Mouse (Mus musculus) left cerebral cortex, postnatal 4 days (tissue): Measurements from ENCODE around the gene Arrdc2. TPM values are rescaled to one million over a fixed set of nuclear protein-coding genes. Genes with fewer than 3 reads are reported as not detected.
A peak's percentile ranks its signal among the peaks of the same experiment; 100 is the strongest.

Experiments used
- DNase-seq: peaks from one replicate; pipeline ENCODE4 v3.0.0-alpha.2; 2022
- intact Hi-C: fragments of 180-260 bp; cut with DNase I; formaldehyde crosslinking; loops from one replicate; pipeline ENCODE4 v1.15.1; 2025
- total RNA-seq, 2 experiments: library from RNA; stranded (reverse); gene quantifications; 2 replicates each; pipeline ENCODE4 v1.2.3; 2021

Arrdc2 gene
- 10 to 100 TPM; 13.0 to 14.9 TPM for total RNA-seq

DNA sequence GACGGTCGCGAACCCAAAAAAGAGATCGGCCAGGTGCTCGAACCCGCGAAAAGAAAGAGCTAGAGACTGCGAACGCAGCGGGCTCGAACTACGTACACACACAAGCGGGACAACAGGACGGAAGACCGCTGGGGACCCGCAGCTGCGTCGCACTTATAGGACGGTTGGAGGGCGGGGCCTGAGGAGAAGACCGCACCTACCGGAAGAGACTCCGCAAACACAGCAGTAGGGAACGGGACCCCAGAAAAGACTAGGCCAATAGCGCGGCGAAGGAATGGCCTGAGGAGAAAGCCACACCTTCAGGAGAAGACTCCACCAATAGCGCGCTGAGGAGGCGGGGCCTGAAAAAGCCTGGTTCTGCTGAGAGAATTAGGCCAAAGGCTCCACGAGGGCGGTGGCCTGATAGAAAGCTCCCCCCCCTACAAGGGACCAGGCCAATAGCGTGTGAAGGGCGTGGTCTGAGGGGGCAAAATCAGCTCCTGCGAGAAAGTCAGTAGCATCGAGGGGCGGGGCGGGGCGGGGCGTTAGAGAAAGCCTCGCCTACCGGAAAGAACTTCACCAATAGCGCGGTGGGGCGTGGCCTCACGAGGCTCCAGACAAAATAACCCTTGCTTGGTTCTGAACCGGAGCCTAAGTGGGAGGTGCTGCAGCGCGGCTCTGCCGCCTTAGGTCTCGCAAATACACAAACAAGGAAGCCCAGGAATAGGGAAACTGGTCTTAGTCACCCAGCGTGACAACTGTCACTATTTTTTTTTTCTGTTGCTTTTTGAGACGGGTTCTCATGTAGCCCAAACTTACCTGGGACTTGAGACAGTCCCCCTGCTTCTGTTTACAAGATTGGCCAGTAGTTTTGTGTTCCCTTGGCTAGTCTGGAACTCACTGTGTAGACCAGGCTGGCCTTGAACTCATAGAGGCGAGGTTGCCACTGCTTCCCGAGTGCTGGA lies at the start of gene Arrdc2:
Gene Arrdc2, minus strand, starts transcription at position 313 of the 944 bp plus-strand sequence.
- peak; percentile 100 for DNase-seq
- intact Hi-C loops, result loop anchor here (5.0 kb wide), 1 partner anchor 117 kb away; the partner anchor contains the start of gene Pde4c

DNA sequence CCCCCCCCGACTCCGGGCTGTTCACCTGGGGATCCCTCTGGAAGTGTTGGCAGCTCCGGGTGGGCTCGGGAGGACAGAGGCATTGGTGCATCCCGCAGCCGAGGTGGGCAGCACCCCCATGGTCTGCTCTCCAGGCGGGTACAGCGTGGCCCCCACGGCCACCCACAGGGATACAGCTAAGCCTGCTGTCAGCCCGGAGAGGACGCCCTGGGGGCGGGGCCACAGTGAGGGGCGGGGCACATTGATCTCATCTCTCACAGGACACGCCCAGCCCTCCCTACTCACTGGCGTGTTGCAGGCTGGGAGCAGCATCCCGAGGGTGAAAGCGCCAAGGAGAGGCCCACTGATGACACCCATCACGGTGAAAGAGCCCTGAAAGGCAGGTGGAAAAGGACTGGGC lies 48.1 kb upstream of the Arrdc2 start:
- DNase-seq, result no peak
- intact Hi-C loops, result no loop called here

- intact Hi-C loops, result no loop called here
- DNase-seq, result no peak
Measured at GRCm38 (mm10) chr8:70885612-70886011, 46.1 kb upstream of the Arrdc2 start.

- intact Hi-C loops, result no loop called here
- DNase-seq, result no peak
Measured at GRCm38 (mm10) chr8:70884683-70885082, 45.2 kb upstream of the Arrdc2 start.

DNA sequence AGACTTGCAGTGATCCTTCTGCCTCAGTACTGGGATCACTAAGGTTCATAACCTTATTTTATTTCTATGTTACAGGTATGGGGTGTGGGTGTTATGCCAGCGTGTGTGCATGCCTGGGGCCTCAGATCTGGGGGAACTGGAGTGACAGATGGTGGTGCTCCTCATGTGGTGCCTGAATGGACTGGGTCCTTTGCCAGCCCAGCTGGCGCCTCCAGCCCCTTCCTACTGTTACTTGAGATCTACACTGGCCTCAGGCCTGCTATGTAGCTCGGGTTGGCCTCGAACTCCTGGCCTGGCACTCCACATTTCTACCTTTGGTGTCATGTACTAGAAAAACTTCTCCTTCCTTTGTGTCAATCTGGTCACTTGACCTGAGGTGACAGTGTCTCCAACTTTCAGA lies 44.7 kb upstream of the Arrdc2 start:
- intact Hi-C loops, result no loop called here
- DNase-seq, result no peak

- DNase-seq, result no peak
- intact Hi-C loops, result no loop called here
Measured at GRCm38 (mm10) chr8:70880546-70880945, 41.0 kb upstream of the Arrdc2 start.

GRCm38 (mm10) chr8:70880126-70880525 lies 40.6 kb upstream of the Arrdc2 start:
- DNase-seq, result peak; percentile 85
- intact Hi-C loops, result no loop called here

DNA sequence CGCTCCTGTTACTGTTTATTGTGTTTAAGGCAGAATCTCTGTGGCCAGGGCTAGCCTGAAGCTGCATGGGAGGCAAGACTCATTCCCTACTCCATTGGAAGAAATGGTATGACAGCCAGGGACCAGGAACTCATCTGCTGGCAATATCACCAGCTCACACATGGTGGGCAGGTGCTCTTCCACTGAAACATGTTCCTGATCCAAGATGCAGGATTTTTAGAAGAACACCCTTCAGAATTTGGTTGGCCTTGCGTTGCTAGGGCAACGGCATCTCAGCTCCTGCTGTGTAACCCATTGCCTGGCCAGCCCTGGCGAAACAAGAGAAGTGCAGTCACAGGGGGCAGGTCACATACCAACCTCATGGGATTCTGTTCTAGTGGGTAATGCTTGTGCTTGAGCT lies 40.0 kb upstream of the Arrdc2 start:
- intact Hi-C loops, result no loop called here
- DNase-seq, result no peak

GRCm38 (mm10) chr8:70878178-70878577 lies 38.7 kb upstream of the Arrdc2 start:
- intact Hi-C loops, result no loop called here
- no peak for DNase-seq

- DNase-seq, result no peak
- intact Hi-C loops, result no loop called here
Measured at GRCm38 (mm10) chr8:70876382-70876781, 36.9 kb upstream of the Arrdc2 start.

DNA sequence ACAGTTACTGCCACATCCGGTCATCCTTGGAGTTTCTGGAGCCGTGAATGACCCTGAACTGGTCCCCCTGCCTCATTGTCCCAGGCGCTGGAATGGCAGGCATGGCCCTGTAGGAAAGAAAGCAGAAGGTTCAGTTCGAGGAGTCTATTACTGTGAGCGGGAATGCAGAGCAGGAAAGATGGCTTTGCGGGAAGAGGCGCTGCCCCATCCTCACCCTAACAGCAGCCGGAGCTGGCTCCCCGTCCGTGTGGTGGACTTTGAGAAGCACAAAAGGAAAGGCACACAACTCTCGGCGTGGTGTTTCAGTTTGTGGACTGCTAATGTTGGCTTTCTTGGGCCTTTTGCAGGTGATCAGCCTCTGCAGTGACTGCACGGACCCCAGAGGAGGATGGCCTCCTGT lies 34.9 kb upstream of the Arrdc2 start:
- intact Hi-C loops, result no loop called here
- DNase-seq, result no peak

DNA sequence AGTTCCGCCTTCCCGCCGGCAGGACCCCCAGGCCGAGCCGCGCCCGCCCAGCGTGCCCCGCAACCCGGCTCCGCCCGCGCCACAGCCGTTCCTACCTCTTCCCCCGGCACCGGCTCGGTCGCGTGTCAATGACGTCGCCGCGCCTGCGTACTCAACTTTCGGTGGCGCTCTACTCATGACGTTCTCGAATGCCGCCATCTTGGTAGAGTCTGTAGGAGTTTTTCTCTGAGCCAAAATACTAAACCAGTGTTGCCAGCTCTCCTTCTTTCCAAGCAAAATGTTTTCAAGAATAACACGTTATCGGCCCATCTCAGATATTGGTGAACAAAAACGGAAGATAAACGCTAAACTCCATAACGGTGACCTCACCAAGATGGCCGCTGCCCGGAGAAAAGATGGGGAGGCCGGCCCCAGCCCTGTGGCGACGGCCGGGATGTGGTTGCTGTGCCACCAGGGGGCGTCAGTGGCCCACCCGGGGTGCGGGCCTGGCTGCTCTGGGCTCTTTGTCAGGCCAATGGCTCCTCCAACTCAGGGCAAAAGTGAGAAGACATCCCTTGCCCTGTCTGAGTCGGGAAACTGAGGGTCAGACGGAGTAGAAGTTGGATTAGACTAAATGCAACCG lies 34.0 kb upstream of the Arrdc2 start, which contains the start of gene Ccdc124:
Gene Ccdc124, minus strand, starts transcription at position 572 of the 622 bp plus-strand sequence.
- DNase-seq, result peak; percentile 95
- intact Hi-C loops, result no loop called here

- intact Hi-C loops, result no loop called here
- DNase-seq, result no peak
Measured at GRCm38 (mm10) chr8:70872643-70873363, 33.3 kb upstream of the Arrdc2 start.

DNA sequence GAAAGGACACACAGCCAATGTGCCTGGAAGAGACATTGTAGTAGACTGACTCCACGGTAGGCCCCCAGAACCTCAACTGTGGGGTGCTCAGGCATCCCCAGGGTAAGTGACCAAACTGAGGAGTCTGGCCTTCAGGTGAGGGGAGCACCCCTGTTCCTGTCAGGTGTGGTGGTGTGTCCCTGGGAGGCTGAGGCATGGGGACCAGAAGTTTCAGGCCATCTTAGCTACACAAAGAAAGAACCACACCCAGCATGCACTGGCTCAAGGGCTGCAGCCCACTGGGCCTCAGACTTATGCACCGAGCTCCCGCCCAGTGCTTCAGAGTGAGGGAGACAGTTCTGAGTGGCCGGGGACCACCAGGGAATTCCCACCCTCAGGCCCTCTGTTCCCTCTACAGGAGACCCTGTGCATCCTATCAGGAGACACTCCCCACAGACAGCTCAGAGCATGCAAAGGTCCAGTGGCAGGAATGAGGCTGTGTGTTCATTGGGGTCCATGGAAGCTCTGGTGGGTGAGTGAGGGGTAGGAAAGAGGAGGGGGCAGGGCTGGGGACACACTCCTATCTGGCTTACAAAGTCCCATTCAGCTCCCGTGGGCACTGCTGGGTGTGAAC lies 31.8 kb upstream of the Arrdc2 start:
- intact Hi-C loops, result no loop called here
- no peak for DNase-seq

- DNase-seq, result peak; percentile 81
- intact Hi-C loops, result no loop called here
Measured at GRCm38 (mm10) chr8:70869601-70870041, 30.1 kb upstream of the Arrdc2 start.

DNA sequence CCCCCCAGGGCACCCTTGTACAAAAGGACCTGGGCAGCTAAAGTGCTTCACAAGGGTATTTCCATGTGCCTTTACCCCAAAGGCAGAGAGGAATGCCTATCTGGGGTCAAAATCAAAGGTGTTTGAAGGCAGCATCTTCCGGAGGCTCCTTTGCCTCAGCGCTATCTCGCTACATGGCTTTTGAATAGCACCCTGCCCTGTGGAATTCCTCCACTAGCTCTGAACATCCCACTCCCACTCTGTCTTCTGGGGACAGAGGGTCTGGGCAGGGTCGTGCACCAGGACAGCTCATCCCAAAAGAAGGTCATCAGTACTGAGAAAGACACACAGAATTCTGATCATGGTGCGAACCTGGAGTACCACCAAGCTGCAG lies 29.7 kb upstream of the Arrdc2 start:
- DNase-seq, result no peak
- intact Hi-C loops, result no loop called here

DNA sequence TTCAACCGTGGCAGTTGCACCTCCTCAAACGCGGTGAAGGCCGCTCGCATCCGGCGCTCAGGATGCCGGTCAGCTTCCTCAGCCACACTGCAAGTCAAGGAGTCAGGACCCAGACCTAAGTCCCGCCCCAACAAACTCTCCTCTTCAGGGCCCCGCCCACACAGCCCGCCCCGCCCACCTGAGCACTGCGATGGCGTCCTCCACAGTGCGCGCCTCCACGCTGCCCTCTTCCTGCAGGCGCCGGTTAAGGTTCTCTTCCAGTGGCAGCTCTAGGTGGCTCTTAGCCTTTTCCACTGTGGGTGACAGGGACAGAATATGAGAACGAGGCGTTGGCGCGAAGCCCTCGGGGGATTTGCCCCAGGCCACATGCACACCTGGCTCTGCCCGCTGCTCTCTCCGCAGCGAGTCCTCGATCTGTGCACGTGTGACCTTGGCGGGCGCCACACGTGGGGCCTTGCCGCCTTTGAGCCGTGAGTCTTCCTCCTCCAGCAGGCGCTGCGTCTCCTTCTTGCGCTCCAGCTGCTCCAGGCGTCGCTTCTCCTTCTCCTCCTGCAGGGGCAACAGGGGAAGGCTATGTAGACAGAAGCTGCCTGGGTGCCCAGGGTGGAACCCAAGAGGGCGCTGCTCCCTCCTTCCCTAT lies 29.2 kb upstream of the Arrdc2 start:
- DNase-seq, result no peak
- intact Hi-C loops, result no loop called here

- intact Hi-C loops, result no loop called here
- no peak for DNase-seq
Measured at GRCm38 (mm10) chr8:70866566-70866965, 27.0 kb upstream of the Arrdc2 start.

GRCm38 (mm10) chr8:70866001-70866520 lies 26.5 kb upstream of the Arrdc2 start:
- no peak for DNase-seq
- intact Hi-C loops, result no loop called here

- DNase-seq, result peak; percentile 100
- intact Hi-C loops, result no loop called here
Measured at GRCm38 (mm10) chr8:70865350-70866000, 26.0 kb upstream of the Arrdc2 start.
